Mouse (Mus musculus): ENCODE results near the gene Nr1i3.

DNA sequence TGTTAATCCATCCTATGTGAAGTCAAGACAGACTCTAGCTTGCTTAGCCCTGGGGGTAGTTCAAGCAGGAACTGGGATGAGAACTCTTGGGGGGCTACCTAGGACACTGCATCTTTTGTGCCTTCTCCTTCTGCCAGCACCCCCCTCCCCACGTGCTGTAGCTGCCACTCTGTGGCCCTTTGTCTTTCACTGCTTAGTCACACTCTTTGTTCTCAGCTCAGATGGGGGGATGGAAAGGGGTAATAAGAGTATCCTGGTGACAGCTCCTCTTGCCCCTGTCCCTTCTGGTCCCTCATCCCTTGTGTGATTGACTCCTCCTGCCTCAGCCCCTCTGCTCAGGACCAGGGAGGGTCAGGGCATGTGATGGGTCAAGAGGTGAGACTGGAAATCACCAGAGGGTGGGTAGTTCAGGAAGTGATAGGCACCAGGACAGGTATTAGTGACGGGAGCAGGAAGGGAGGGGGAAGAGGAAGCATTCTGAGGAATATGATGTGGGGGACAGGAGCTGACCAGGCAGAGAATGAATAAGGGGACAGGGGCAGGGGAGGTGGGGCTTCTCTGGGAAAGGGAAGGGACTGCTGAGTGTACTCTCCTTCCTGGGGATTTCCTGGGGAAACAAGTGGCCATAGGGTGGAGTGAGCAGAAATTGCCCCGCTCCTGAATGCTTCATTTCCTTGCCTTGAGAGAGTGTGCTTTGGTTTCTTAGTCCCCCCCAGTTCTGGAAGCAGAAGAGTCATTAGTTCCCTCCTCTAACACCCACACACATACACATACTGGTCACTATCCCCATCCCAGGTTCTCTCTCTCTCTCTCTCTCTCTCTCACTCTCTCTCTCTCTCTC lies 34.8 kb downstream of the Nr1i3 start:
- TF ChIP-seq CTCF (IDR thresholded peaks at IDR 0.05; ENCODE audit: low read depth, low read length) (no peak), POLR2A (IDR thresholded peaks at IDR 0.05; ENCODE audit: insufficient read depth, low read length) (no peak), EP300 (IDR thresholded peaks at IDR 0.05; ENCODE audit: insufficient read depth, low read depth, low read length) (no peak)
